Mouse (Mus musculus): ENCODE measurements around the gene Zfp667. TPM values are rescaled to one million over a fixed set of nuclear protein-coding genes. Genes with fewer than 3 reads are reported as not detected.
"Not testable (repeated sequence)": the region's sequence is repeated elsewhere in the genome, so short reads cannot be mapped to it uniquely, and the experiment has no call there.

Gene Zfp667
- polyA plus RNA-seq, 1 experiment from 2014 or later = 12.0 TPM

DNA sequence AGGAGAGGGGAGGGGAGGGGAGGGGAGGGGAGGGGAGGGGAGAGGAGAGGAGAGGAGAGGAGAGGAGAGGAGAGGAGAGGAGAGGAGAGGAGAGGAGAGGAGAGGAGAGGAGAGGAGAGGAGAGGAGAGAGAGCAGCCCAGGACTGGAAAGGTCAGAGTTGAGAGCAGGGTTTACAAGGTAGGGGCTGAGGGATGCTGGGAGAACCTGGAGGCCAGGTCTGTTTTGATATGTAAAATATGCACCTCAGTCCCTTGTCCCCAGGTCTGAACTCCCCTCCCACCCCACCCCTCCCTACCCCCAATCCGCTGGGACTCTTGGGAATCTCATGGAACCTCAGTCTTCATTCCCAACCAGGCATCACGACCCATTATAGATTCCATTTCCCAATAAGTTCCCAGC is 26.4 kb upstream of the Zfp667 start:
- H3K4me3 ChIP-seq (ENCODE audit: low read depth, low read length); H3K27me3 ChIP-seq (ENCODE audit: control insufficient read depth, insufficient read depth, low read length); H3K9ac ChIP-seq (ENCODE audit: low read length); H3K4me2 ChIP-seq; H3K27ac ChIP-seq (ENCODE audit: low read depth, low read length); H3K9me3 ChIP-seq (ENCODE audit: control insufficient read depth, low read length); H3K36me3 ChIP-seq (ENCODE audit: control insufficient read depth, insufficient read depth, low read length); ATAC-seq (ENCODE audit: low FRiP score); DNase-seq (ENCODE audit: low spot score, missing footprints); H3K4me1 ChIP-seq (ENCODE audit: control insufficient read depth, insufficient read depth, low read length): not testable (repeated sequence)
- 38% methylated on average over 2 of the region's 2 CpGs for WGBS

GRCm38 (mm10) chr7:6262120-6262519 is 24.3 kb upstream of the Zfp667 start:
- no peak overlapping the region for H3K4me2 ChIP-seq
- no peak for DNase-seq (ENCODE audit: low spot score, missing footprints)
- H3K27me3 ChIP-seq (ENCODE audit: control insufficient read depth, insufficient read depth, low read length) = no peaks in the 10 kb centered on the region
- no peaks in the 10 kb centered on the region for H3K9me3 ChIP-seq (ENCODE audit: control insufficient read depth, low read length)
- no peaks in the 10 kb centered on the region for H3K36me3 ChIP-seq (ENCODE audit: control insufficient read depth, insufficient read depth, low read length)
- H3K9ac ChIP-seq (ENCODE audit: low read length) = no peak overlapping the region
- no peaks in the 10 kb centered on the region for H3K4me1 ChIP-seq (ENCODE audit: control insufficient read depth, insufficient read depth, low read length)
- 80% methylated on average over 3 of the region's 3 CpGs for WGBS
- H3K4me3 ChIP-seq (ENCODE audit: low read depth, low read length) = no peak overlapping the region
- ATAC-seq (ENCODE audit: low FRiP score) = no peak
- no peak overlapping the region for H3K27ac ChIP-seq (ENCODE audit: low read depth, low read length)

DNA sequence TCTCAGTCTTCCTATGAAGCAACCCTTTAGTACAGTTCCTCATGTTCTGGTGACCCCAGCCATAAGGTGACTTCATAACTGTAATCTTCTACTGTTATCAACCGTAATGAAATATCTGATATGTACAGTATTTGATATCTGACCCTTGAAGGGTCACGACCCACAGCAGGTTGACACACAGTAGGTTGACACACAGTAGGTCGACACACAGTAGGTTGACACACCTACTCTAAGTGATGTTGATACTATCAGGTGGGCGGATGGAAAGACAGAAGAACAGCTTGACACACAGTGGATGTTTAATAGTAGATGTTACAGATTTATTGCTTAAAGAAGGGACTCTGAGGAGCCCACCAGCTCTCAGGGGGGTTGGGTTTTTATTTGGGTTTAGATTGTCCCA is 23.4 kb upstream of the Zfp667 start:
- 86% methylated on average over 4 of the region's 4 CpGs for WGBS
- Histone ChIP-seq H3K4me3 (ENCODE audit: low read depth, low read length) (no peak overlapping the region), H3K27me3 (ENCODE audit: control insufficient read depth, insufficient read depth, low read length) (no peaks in the 10 kb centered on the region), H3K27ac (ENCODE audit: low read depth, low read length) (no peak overlapping the region), H3K9me3 (ENCODE audit: control insufficient read depth, low read length) (no peaks in the 10 kb centered on the region), H3K36me3 (ENCODE audit: control insufficient read depth, insufficient read depth, low read length) (no peaks in the 10 kb centered on the region), H3K4me1 (ENCODE audit: control insufficient read depth, insufficient read depth, low read length) (no peaks in the 10 kb centered on the region), H3K4me2 (no peak overlapping the region), H3K9ac (ENCODE audit: low read length) (no peak overlapping the region)
- DNase-seq (ENCODE audit: low spot score, missing footprints) = no peak
- no peak for ATAC-seq (ENCODE audit: low FRiP score)

DNA sequence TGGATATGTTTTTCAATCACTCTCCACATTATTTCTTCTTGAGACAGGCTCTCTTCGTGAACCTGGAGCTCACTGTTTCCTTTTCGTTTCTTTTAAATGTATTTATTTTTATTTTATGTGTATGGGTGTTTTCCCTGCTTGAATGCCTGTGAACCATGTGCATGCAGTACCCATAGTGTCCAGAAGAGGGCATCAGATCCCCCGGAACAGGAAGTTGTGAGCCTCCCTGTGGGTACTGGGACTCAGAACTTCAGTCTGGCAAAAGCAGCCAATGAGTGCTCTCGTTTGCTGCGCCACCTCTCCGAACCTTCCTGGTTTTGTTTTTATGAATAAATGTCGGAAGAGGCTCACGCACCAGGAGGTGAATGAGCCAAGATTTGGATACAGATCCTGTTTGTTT is 20.7 kb upstream of the Zfp667 start:
- Histone ChIP-seq H3K27ac (ENCODE audit: low read depth, low read length) (no peak overlapping the region), H3K4me1 (ENCODE audit: control insufficient read depth, insufficient read depth, low read length) (no peaks in the 10 kb centered on the region), H3K4me2 (no peak overlapping the region), H3K4me3 (ENCODE audit: low read depth, low read length) (no peak overlapping the region), H3K27me3 (ENCODE audit: control insufficient read depth, insufficient read depth, low read length) (no peaks in the 10 kb centered on the region), H3K9ac (ENCODE audit: low read length) (no peak overlapping the region), H3K36me3 (ENCODE audit: control insufficient read depth, insufficient read depth, low read length) (no peaks in the 10 kb centered on the region), H3K9me3 (ENCODE audit: control insufficient read depth, low read length) (no peaks in the 10 kb centered on the region)
- no peak for DNase-seq (ENCODE audit: low spot score, missing footprints)
- ATAC-seq (ENCODE audit: low FRiP score) = no peak
- WGBS = 63% methylated on average over 8 of the region's 8 CpGs

- no peak overlapping the region for H3K4me3 ChIP-seq (ENCODE audit: low read depth, low read length)
- ATAC-seq (ENCODE audit: low FRiP score) (no peak), DNase-seq (ENCODE audit: low spot score, missing footprints) (no peak)
- H3K4me2 ChIP-seq = no peak overlapping the region
- no peaks in the 10 kb centered on the region for H3K9me3 ChIP-seq (ENCODE audit: control insufficient read depth, low read length)
- no peaks in the 10 kb centered on the region for H3K36me3 ChIP-seq (ENCODE audit: control insufficient read depth, insufficient read depth, low read length)
- no peaks in the 10 kb centered on the region for H3K4me1 ChIP-seq (ENCODE audit: control insufficient read depth, insufficient read depth, low read length)
- WGBS = 72% methylated on average over 3 of the region's 3 CpGs
- no peak overlapping the region for H3K27ac ChIP-seq (ENCODE audit: low read depth, low read length)
- H3K27me3 ChIP-seq (ENCODE audit: control insufficient read depth, insufficient read depth, low read length) = no peaks in the 10 kb centered on the region
- no peak overlapping the region for H3K9ac ChIP-seq (ENCODE audit: low read length)
Observed at GRCm38 (mm10) chr7:6277906-6278305, 8.5 kb upstream of the Zfp667 start.

GRCm38 (mm10) chr7:6282749-6283148 is 3.6 kb upstream of the Zfp667 start:
- H3K4me2 ChIP-seq = peak overlapping the region; percentile 55
- ATAC-seq (ENCODE audit: low FRiP score) = peak; percentile 0; the same call in 1 of the 2 replicates
- peaks cover 9% of the 10 kb centered on the region for H3K4me1 ChIP-seq (ENCODE audit: control insufficient read depth, insufficient read depth, low read length)
- no peaks in the 10 kb centered on the region for H3K27me3 ChIP-seq (ENCODE audit: control insufficient read depth, insufficient read depth, low read length)
- H3K4me3 ChIP-seq (ENCODE audit: low read depth, low read length) = peak overlapping the region; percentile 42
- 5% methylated on average over 1 of the region's 1 CpGs for WGBS
- no peaks in the 10 kb centered on the region for H3K36me3 ChIP-seq (ENCODE audit: control insufficient read depth, insufficient read depth, low read length)
- peak; percentile 94 for DNase-seq (ENCODE audit: low spot score, missing footprints)
- no peak overlapping the region for H3K9ac ChIP-seq (ENCODE audit: low read length)
- no peak overlapping the region for H3K27ac ChIP-seq (ENCODE audit: low read depth, low read length)
- no peaks in the 10 kb centered on the region for H3K9me3 ChIP-seq (ENCODE audit: control insufficient read depth, low read length)

- DNase-seq (ENCODE audit: low spot score, missing footprints) (peak; percentile 98), ATAC-seq (ENCODE audit: low FRiP score) (peak; percentile 69)
- H3K4me1 ChIP-seq (ENCODE audit: control insufficient read depth, insufficient read depth, low read length) = peaks cover 10% of the 10 kb centered on the region
- 1% methylated on average over 23 of the region's 23 CpGs for WGBS
- H3K27ac ChIP-seq (ENCODE audit: low read depth, low read length) = peak overlapping the region; percentile 80
- H3K4me3 ChIP-seq (ENCODE audit: low read depth, low read length) = peak overlapping the region; percentile 42
- no peaks in the 10 kb centered on the region for H3K27me3 ChIP-seq (ENCODE audit: control insufficient read depth, insufficient read depth, low read length)
- peak overlapping the region; percentile 63 for H3K9ac ChIP-seq (ENCODE audit: low read length)
- no peaks in the 10 kb centered on the region for H3K9me3 ChIP-seq (ENCODE audit: control insufficient read depth, low read length)
- peak overlapping the region; percentile 55 for H3K4me2 ChIP-seq
- no peaks in the 10 kb centered on the region for H3K36me3 ChIP-seq (ENCODE audit: control insufficient read depth, insufficient read depth, low read length)
Observed at GRCm38 (mm10) chr7:6283451-6284075, 2.8 kb upstream of the Zfp667 start.

GRCm38 (mm10) chr7:6284442-6285012 is 1.9 kb upstream of the Zfp667 start:
- Histone ChIP-seq H3K36me3 (ENCODE audit: control insufficient read depth, insufficient read depth, low read length) (no peaks in the 10 kb centered on the region), H3K27ac (ENCODE audit: low read depth, low read length) (no peak overlapping the region), H3K9ac (ENCODE audit: low read length) (no peak overlapping the region), H3K27me3 (ENCODE audit: control insufficient read depth, insufficient read depth, low read length) (no peaks in the 10 kb centered on the region), H3K4me3 (ENCODE audit: low read depth, low read length) (no peak overlapping the region), H3K4me2 (no peak overlapping the region), H3K9me3 (ENCODE audit: control insufficient read depth, low read length) (no peaks in the 10 kb centered on the region), H3K4me1 (ENCODE audit: control insufficient read depth, insufficient read depth, low read length) (peaks cover 10% of the 10 kb centered on the region)
- 86% methylated on average over 4 of the region's 4 CpGs for WGBS
- no peak for DNase-seq (ENCODE audit: low spot score, missing footprints)
- ATAC-seq (ENCODE audit: low FRiP score) = no peak

DNA sequence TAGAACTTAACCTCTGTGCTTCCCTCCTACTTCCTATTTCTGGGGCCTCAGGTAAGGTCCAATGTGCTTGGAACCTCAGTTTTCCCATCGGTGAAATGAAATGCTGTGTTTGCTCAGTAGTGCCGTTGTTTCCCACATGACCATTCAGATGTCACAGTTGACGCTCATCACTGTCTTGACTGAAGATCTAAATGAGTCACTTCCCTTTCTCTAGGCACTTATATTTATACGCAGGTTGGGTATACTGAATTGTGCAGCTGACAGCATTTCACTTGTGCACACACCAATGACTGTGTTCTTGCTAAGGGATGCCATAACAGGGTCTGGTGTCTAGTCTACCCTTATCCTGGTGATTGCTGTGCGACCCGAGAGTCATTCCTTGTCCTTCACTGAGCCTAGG is 1.0 kb upstream of the Zfp667 start:
- DNase-seq (ENCODE audit: low spot score, missing footprints) = no peak
- Histone ChIP-seq H3K9me3 (ENCODE audit: control insufficient read depth, low read length) (no peaks in the 10 kb centered on the region), H3K4me1 (ENCODE audit: control insufficient read depth, insufficient read depth, low read length) (peaks cover 10% of the 10 kb centered on the region), H3K4me2 (no peak overlapping the region), H3K36me3 (ENCODE audit: control insufficient read depth, insufficient read depth, low read length) (no peaks in the 10 kb centered on the region), H3K27ac (ENCODE audit: low read depth, low read length) (no peak overlapping the region), H3K4me3 (ENCODE audit: low read depth, low read length) (no peak overlapping the region), H3K27me3 (ENCODE audit: control insufficient read depth, insufficient read depth, low read length) (no peaks in the 10 kb centered on the region), H3K9ac (ENCODE audit: low read length) (no peak overlapping the region)
- WGBS = 92% methylated on average over 6 of the region's 6 CpGs
- no peak for ATAC-seq (ENCODE audit: low FRiP score)
